In the genomic region with DNA sequence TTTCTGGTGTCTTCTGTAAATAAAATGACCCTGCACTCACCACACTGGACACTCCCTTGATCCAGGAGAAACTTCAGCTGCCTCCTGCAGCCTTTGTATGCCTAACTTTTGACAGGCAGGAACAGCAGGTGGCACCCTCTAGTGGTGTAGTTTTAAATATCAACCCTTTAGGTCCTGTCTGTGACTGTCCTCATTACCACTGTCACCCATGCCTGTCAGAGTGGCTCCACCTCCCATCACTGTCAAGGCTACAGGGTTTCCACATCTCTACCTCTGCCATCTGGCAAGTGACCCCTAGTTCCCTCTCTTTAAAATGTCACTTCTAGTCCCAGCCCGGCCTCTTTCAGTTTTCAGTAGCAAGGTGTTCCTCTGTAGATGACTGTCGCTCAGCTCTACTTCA, we compare ENCODE assay signal across 8 mouse cellular contexts.
A peak's percentile ranks its signal among the peaks of the same experiment; 100 is the strongest.
DNase-seq lines count a peak whose midpoint lies in the region; ATAC-seq and TF ChIP-seq lines count a peak whose summit lies in the region.

No protein-coding gene starts in this region.

- no peaks in the 10 kb centered on the region for H3K27me3 ChIP-seq in liver, embryonic 11.5 days (replicated peaks; ENCODE audit: control insufficient read depth, insufficient read depth, low read length)

- ATAC-seq in liver, embryonic 11.5 days (replicated peaks; ENCODE audit: low FRiP score): peak; percentile 60

- TF ChIP-seq CTCF in gastrocnemius, adult 2 months (IDR thresholded peaks at IDR 0.05): peak; percentile 75

- H3K9ac ChIP-seq in liver, embryonic 11.5 days (ENCODE audit: low read depth, low read length): no peak overlapping the region

- peak overlapping the region; percentile 29; the same call in 1 of the 2 replicates for H3K4me3 ChIP-seq in gastrocnemius, adult 2 months
- H3K4me3 ChIP-seq in liver, embryonic 11.5 days (ENCODE audit: low read depth, low read length): no peak overlapping the region

- WGBS in liver, embryonic 11.5 days: 72% methylated on average over 2 of the region's 2 CpGs

- DNase-seq in CD4-positive helper T cell, adult 2 months (ENCODE audit: low read depth, low spot score): peak; percentile 58
- peak; percentile 60 for DNase-seq in NIH3T3 (ENCODE audit: low read depth)
- peak; percentile 46 for DNase-seq in cerebellum, adult 9-11 months
- DNase-seq in gastrocnemius, adult 2 months: peak; percentile 58
- peak; percentile 49 for DNase-seq in kidney, adult 8-10 months
- DNase-seq in liver, embryonic 11.5 days (ENCODE audit: low spot score): no peak
- DNase-seq in naive thymus-derived CD4-positive, alpha-beta T cell, adult 2 months (ENCODE audit: low read depth): peak; percentile 73
- no peak for DNase-seq in ovary, postnatal 10 days (ENCODE audit: low spot score)

- intact Hi-C loops in gastrocnemius, adult 2 months (cut with DNase I): loop anchor here (5.0 kb wide), 2 partner anchors 41 to 119 kb away; no protein-coding TSS in a partner anchor

- H3K4me1 ChIP-seq in liver, embryonic 11.5 days (replicated peaks; ENCODE audit: control insufficient read depth, insufficient read depth, low read length): peaks cover 37% of the 10 kb centered on the region

- no peak overlapping the region; the same call in 1 of the 2 replicates for H3K4me2 ChIP-seq in liver, embryonic 11.5 days

- H3K9me3 ChIP-seq in liver, embryonic 11.5 days (ENCODE audit: control insufficient read depth, low read length): no peaks in the 10 kb centered on the region

- H3K27ac ChIP-seq in gastrocnemius, adult 2 months: peak overlapping the region; percentile 38; the same call in 1 of the 2 replicates
- no peak overlapping the region for H3K27ac ChIP-seq in liver, embryonic 11.5 days (ENCODE audit: low read depth, low read length)

- H3K36me3 ChIP-seq in liver, embryonic 11.5 days (ENCODE audit: control insufficient read depth, insufficient read depth, low read length): no peaks in the 10 kb centered on the region

Comparison
In these comparisons a context has a peak if more than half of its experiments do, and no peak if none do; other contexts are left out.
1. DNase-seq: peak in CD4-positive helper T cell, adult 2 months (single experiment), NIH3T3 (single experiment), cerebellum, adult 9-11 months (single experiment), gastrocnemius, adult 2 months (single experiment), kidney, adult 8-10 months (2 of 2) and naive thymus-derived CD4-positive, alpha-beta T cell, adult 2 months (single experiment); none in liver, embryonic 11.5 days (single experiment) and ovary, postnatal 10 days (single experiment).